Mouse (Mus musculus): ENCODE measurements around the gene Casp6. TPM values are rescaled to one million over a fixed set of nuclear protein-coding genes. Genes with fewer than 3 reads are reported as not detected.

Casp6 gene
- polyA plus RNA-seq, 1 experiment from 2014 or later, result 42.3 TPM

DNA sequence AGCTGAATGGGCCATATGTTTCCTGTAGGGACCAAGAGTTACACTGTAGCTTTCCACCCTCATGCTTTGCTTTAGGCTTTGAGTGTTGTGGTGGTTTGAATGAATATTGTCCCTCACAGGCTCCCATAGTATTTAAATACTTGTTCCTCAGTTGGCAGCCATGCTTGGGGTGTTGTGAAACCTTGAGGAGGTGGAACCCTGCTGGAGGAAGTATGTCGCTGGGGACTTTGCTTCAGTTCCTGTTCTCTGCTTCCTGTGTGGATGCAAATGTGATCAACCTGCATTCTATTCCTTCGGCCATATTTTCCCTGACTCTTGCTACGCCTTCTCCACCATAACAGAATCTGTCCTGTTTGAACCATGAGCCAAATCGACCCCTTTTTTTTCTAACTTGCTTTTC lies 52.1 kb downstream of the Casp6 start:
- no peak for DNase-seq (ENCODE audit: low spot score)

DNA sequence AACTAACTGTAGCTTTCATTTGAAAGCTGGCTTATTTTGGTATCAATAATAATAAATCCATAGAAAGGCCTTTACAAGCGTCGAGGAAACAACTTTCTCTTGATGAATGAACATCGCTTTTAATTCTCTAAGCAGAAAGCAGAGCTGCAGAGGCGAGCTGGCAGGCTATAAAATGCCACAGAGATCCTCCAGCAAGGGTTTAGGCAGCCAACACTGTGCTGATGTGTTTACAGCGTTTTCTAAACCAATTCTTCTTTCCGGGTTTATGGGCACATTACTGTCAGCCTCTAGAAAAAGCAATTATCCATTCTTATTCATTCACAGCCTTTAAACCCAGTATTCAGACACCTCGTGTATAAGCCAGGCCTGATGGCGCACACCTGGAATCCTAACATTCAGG lies 61.3 kb downstream of the Casp6 start:
- Histone ChIP-seq H3K4me1 (ENCODE audit: control insufficient read depth, insufficient read depth, low read length) (no peaks in the 10 kb centered on the region), H3K4me2 (ENCODE audit: low read length) (no peak overlapping the region), H3K4me3 (ENCODE audit: low read depth, low read length) (no peak overlapping the region), H3K27ac (ENCODE audit: low read depth, low read length) (no peak overlapping the region), H3K36me3 (ENCODE audit: control insufficient read depth, insufficient read depth, low read length) (no peaks in the 10 kb centered on the region), H3K9me3 (replicated peaks; ENCODE audit: control insufficient read depth, low read length) (no peaks in the 10 kb centered on the region), H3K9ac (ENCODE audit: low read length) (no peak overlapping the region), H3K27me3 (replicated peaks; ENCODE audit: control insufficient read depth, insufficient read depth, low read length) (no peaks in the 10 kb centered on the region)
- 41% methylated on average over 8 of the region's 8 CpGs for WGBS
- ATAC-seq (no peak), DNase-seq (ENCODE audit: low spot score) (no peak)

More for the DNA sequence above, 52.1 kb downstream of the Casp6 start:
- H3K9me3 ChIP-seq (replicated peaks; ENCODE audit: control insufficient read depth, low read length), result no peaks in the 10 kb centered on the region
- no peak overlapping the region for H3K4me3 ChIP-seq (ENCODE audit: low read depth, low read length)
- ATAC-seq, result no peak
- no peaks in the 10 kb centered on the region for H3K36me3 ChIP-seq (ENCODE audit: control insufficient read depth, insufficient read depth, low read length)
- H3K27me3 ChIP-seq (replicated peaks; ENCODE audit: control insufficient read depth, insufficient read depth, low read length), result no peaks in the 10 kb centered on the region
- 90% methylated on average over 4 of the region's 4 CpGs for WGBS
- H3K9ac ChIP-seq (ENCODE audit: low read length), result no peak overlapping the region
- no peak overlapping the region for H3K4me2 ChIP-seq (ENCODE audit: low read length)
- H3K27ac ChIP-seq (ENCODE audit: low read depth, low read length), result no peak overlapping the region
- no peaks in the 10 kb centered on the region for H3K4me1 ChIP-seq (ENCODE audit: control insufficient read depth, insufficient read depth, low read length)

Other genes with a start within 250 kb of the Casp6 start
- gene Egf, start 146.1 kb upstream of the Casp6 start, polyA plus RNA-seq (2014; fragmentation: Nextera tagmentation; extraction: Ambion mirVana), result 0.89 and 1.5 TPM in 2 replicates
- gene Lrit3, start 97.4 kb upstream of the Casp6 start, polyA plus RNA-seq (2014; fragmentation: Nextera tagmentation; extraction: Ambion mirVana), result not detected in 2 replicates
- gene Rrh, start 78.8 kb upstream of the Casp6 start, polyA plus RNA-seq (2014; fragmentation: Nextera tagmentation; extraction: Ambion mirVana), result 0.28 TPM in 1 of 2 replicates, not detected in the other
- 25.0 and 28.1 TPM in 2 replicates for gene Gar1, start 70.0 kb upstream of the Casp6 start, polyA plus RNA-seq (2014; fragmentation: Nextera tagmentation; extraction: Ambion mirVana)
- 0.14 and 0.22 TPM in 2 replicates for gene Cfi, start 65.5 kb upstream of the Casp6 start, polyA plus RNA-seq (2014; fragmentation: Nextera tagmentation; extraction: Ambion mirVana)
- 38.6 TPM in 2 replicates for gene Pla2g12a, start 22.8 kb upstream of the Casp6 start, polyA plus RNA-seq (2014; fragmentation: Nextera tagmentation; extraction: Ambion mirVana)
- 6.6 and 7.8 TPM in 2 replicates for gene Mcub, start 68.8 kb downstream of the Casp6 start, polyA plus RNA-seq (2014; fragmentation: Nextera tagmentation; extraction: Ambion mirVana)
- gene Sec24b, start 160.1 kb downstream of the Casp6 start, polyA plus RNA-seq (2014; fragmentation: Nextera tagmentation; extraction: Ambion mirVana), result 23.8 and 25.4 TPM in 2 replicates
- 2.5 and 3.4 TPM in 2 replicates for gene Col25a1, start 230.1 kb downstream of the Casp6 start, polyA plus RNA-seq (2014; fragmentation: Nextera tagmentation; extraction: Ambion mirVana)